Mouse (Mus musculus) CH12F3 (cell line): ENCODE results near the gene Card14.

ENCODE experiments used
- in situ Hi-C: fragments of 300-500 bp; cut with MboI; formaldehyde crosslinking; loops from 2 replicates; pipeline ENCODE4 v1.14.3; 2020; ENCODE audit warnings: low sequenced_read_pairs

The Card14 gene

GRCm38 (mm10) chr11:119300246-119300935 is 7.2 kb upstream of the Card14 start:
- in situ Hi-C loops: no loop called here

GRCm38 (mm10) chr11:119300986-119301385 is 6.6 kb upstream of the Card14 start:
- in situ Hi-C loops: no loop called here

GRCm38 (mm10) chr11:119304904-119305712 is 2.5 kb upstream of the Card14 start:
- in situ Hi-C loops: no loop called here

- in situ Hi-C loops: no loop called here
These were observed 558 bp upstream of the Card14 start for GRCm38 (mm10) chr11:119306762-119307657.

- in situ Hi-C loops: no loop called here
These were observed 348 bp downstream of the Card14 start for GRCm38 (mm10) chr11:119307916-119308315.

- in situ Hi-C loops: no loop called here
These were observed 3.1 kb downstream of the Card14 start for GRCm38 (mm10) chr11:119310621-119311020.

- in situ Hi-C loops: no loop called here
These were observed 6.8 kb downstream of the Card14 start for GRCm38 (mm10) chr11:119314252-119314936.

- in situ Hi-C loops: no loop called here
These were observed 9.2 kb downstream of the Card14 start for GRCm38 (mm10) chr11:119316720-119317119.

- in situ Hi-C loops: no loop called here
These were observed 15.0 kb downstream of the Card14 start for GRCm38 (mm10) chr11:119322521-119322920.

GRCm38 (mm10) chr11:119325068-119325467 is 17.5 kb downstream of the Card14 start:
- in situ Hi-C loops: no loop called here

- in situ Hi-C loops: no loop called here
These were observed 23.0 kb downstream of the Card14 start for GRCm38 (mm10) chr11:119330592-119330991.

- in situ Hi-C loops: no loop called here
These were observed 24.4 kb downstream of the Card14 start for GRCm38 (mm10) chr11:119331970-119332369.

- in situ Hi-C loops: no loop called here
These were observed 30.9 kb downstream of the Card14 start for GRCm38 (mm10) chr11:119338271-119339059.

GRCm38 (mm10) chr11:119339179-119339578 is 31.6 kb downstream of the Card14 start:
- in situ Hi-C loops: no loop called here

GRCm38 (mm10) chr11:119339637-119340036 is 32.1 kb downstream of the Card14 start:
- in situ Hi-C loops: no loop called here

GRCm38 (mm10) chr11:119344178-119344577 is 36.6 kb downstream of the Card14 start:
- in situ Hi-C loops: no loop called here

GRCm38 (mm10) chr11:119344865-119345264 is 37.3 kb downstream of the Card14 start:
- in situ Hi-C loops: no loop called here

GRCm38 (mm10) chr11:119347125-119347524 is 39.6 kb downstream of the Card14 start:
- in situ Hi-C loops: no loop called here

- in situ Hi-C loops: no loop called here
These were observed 44.5 kb downstream of the Card14 start for GRCm38 (mm10) chr11:119352113-119352512.

- in situ Hi-C loops: no loop called here
These were observed 46.4 kb downstream of the Card14 start for GRCm38 (mm10) chr11:119353946-119354345.
